ENCODE assay signal across 21 mouse cellular contexts in genomic region chr7:135511723-135512122, GRCm38 (mm10). TPM values are rescaled to one million over a fixed set of nuclear protein-coding genes. Genes with fewer than 3 reads are reported as not detected.
"Had no signal": no experiment of that assay in that cellular context is flagged by ENCODE, and none has a peak within 500 bp of the region (broad histone marks: within the 10 kb centered on the region; RNA-seq: fewer than 3 reads in every experiment).

No protein-coding gene starts in this region.

- H3K4me1 ChIP-seq: limb, embryonic 13.5 days; midbrain, embryonic 12.5 days; neural tube, embryonic 13.5 days had no signal

- H3K4me3 ChIP-seq: limb, embryonic 13.5 days; midbrain, embryonic 12.5 days; neural tube, embryonic 13.5 days had no signal

- H3K27ac ChIP-seq: limb, embryonic 13.5 days; midbrain, embryonic 12.5 days; neural tube, embryonic 13.5 days; stomach, postnatal 0 days had no signal

- H3K9ac ChIP-seq: limb, embryonic 13.5 days; lung, embryonic 14.5 days; midbrain, embryonic 12.5 days; neural tube, embryonic 13.5 days had no signal

- ATAC-seq: midbrain, embryonic 16.5 days had no signal

- H3K36me3 ChIP-seq: limb, embryonic 13.5 days; midbrain, embryonic 12.5 days; neural tube, embryonic 13.5 days had no signal

- H3K27me3 ChIP-seq: limb, embryonic 13.5 days; midbrain, embryonic 12.5 days; neural tube, embryonic 13.5 days had no signal

- DNase-seq: kidney, adult 11 months; kidney, adult 9 months; kidney, postnatal 14 days; left cerebral cortex, postnatal 4 days; lung, embryonic 14.5 days; lung, postnatal 10 days; lung, postnatal 4 days; retina, postnatal 1 day; thymus, postnatal 14 days had no signal

- H3K4me2 ChIP-seq: limb, embryonic 13.5 days; lung, embryonic 14.5 days; midbrain, embryonic 12.5 days; neural tube, embryonic 13.5 days had no signal

- H3K9me3 ChIP-seq: midbrain, embryonic 12.5 days; neural tube, embryonic 13.5 days had no signal

RNA-seq across cellular contexts. Expression of gene Clrn3, which starts 16.7 kb away (rescaled TPM):
- total RNA-seq: layer of hippocampus, adult 8-10 months; layer of hippocampus, postnatal 14 days; left cerebral cortex, adult 18-20 months; left cerebral cortex, postnatal 10 days; left cerebral cortex, postnatal 4 days; liver, adult 2 months; megakaryocyte-erythroid progenitor cell, adult 5-6 weeks had no signal
- polyA plus RNA-seq: limb, embryonic 13.5 days; lung, embryonic 14.5 days; midbrain, embryonic 12.5 days; midbrain, embryonic 16.5 days; neural tube, embryonic 13.5 days; urinary bladder, adult 2 months had no signal
